Mouse (Mus musculus): ENCODE results near the gene Sbp.

Gene Sbp

DNA sequence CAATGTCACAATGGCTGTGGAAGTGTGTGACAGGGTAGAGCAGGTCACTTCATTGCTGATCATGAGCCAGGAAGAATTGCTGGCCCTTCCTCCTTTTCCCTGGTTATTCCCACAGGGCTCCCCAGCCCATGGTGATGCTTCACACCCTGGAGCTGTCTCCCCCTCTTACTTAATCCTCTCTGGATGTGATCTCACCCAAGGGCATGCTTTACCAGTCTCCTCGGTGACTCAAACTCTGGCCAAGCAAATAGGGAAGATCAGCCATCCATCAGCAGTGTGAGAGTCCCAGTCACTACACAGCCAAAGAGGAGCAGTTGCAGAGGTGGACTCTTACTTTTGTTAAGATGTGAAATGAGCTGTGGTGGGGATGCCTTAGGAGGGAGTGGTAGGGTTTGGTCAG, 43.5 kb downstream of the Sbp start:
- ATAC-seq (ENCODE audit: insufficient number of reproducible peaks, low FRiP score, low TSS enrichment), result no peak

- ATAC-seq (ENCODE audit: insufficient number of reproducible peaks, low FRiP score, low TSS enrichment), result no peak
Observed at GRCm38 (mm10) chr17:23989802-23990201, 48.3 kb downstream of the Sbp start.

DNA sequence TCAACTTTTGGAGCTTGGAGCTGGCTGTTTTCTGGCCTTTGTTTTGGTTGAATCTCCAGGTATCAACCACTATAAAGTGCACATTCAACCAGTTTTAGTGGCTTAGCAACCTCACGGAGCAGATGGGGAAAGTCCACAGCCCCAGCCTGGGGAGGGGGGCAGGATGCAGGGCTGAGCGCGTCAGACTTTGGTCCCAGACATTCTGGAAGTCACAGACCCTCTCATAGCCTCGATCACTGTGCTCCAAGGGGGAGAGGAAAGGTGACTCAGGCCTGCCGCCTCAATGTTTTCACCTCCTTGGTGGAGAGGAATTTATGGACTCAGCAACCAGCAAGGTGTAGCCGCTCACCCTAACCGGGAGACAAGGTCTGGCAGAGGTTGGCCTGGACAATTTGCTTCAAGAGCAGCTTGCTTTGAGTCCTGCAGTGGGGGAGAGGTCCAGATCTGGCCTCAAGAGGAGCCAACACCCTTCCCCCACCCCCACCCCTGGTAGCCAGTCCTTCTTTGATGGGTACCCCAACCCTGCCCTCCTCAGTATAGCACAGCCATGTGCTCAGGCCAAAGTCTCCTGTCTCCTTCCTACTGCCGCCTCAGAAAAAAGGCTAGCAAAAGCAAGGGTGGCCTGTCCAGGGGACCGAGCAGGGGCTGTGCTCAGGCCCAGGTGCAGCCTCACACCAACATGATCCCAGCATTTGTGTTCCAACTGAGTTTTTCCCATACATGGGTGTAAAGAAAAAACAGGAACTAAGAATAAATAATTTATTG, 51.5 kb downstream of the Sbp start:
- ATAC-seq (ENCODE audit: insufficient number of reproducible peaks, low FRiP score, low TSS enrichment), result no peak

GRCm38 (mm10) chr17:23993559-23994428, 52.3 kb downstream of the Sbp start:
- ATAC-seq (ENCODE audit: insufficient number of reproducible peaks, low FRiP score, low TSS enrichment), result peak; percentile 15; the same call in 1 of the 2 replicates

DNA sequence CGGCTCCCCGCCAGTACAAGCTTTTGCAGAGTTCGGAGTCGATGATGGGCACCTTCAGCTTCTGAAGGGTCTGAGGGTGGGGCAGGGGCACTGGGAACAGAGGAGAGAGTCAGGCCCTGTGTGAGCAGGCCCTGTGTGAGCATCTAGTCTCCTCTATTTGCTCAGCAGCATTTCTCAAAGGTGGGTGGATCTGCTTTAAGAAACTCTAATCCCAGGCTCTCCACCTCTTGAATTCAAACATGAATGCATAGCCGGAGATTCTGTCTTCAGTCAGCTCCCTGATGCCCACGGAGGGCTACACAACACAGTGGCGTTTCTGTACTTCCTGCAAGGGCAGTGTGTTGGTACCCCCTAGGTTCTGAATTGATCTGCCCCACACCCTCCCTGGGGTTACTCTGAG, 53.2 kb downstream of the Sbp start:
- ATAC-seq (ENCODE audit: insufficient number of reproducible peaks, low FRiP score, low TSS enrichment), result no peak
